Mouse (Mus musculus) limb, embryonic 12.5 days (tissue): ENCODE results near the gene Flna. TPM values are rescaled to one million over a fixed set of nuclear protein-coding genes. Genes with fewer than 3 reads are reported as not detected.
"Not testable (repeated sequence)": the region's sequence is repeated elsewhere in the genome, so short reads cannot be mapped to it uniquely, and the experiment has no call there.

Source experiments
- ATAC-seq: fragments of 200-750 bp; cut with Nextera tagmentation; 2 replicates; pipeline ENCODE4 v1.8.0; 2017; ENCODE audit warnings: low read depth, moderate TSS enrichment; ENCODE audit not compliant: insufficient number of reproducible peaks, insufficient read depth, low FRiP score, low TSS enrichment
- H3K27ac ChIP-seq: fragments of 300-500 bp; sonication (generic); 2 replicates; pipeline ENCODE4 v1.5.1; 2016; ENCODE audit warnings: mild to moderate bottlenecking, moderate library complexity
- H3K27me3 ChIP-seq: fragments of 300-500 bp; sonication (generic); 2 replicates; pipeline ENCODE4 v1.6.1; 2016; ENCODE audit warnings: mild to moderate bottlenecking, moderate library complexity
- H3K36me3 ChIP-seq: fragments of 300-500 bp; sonication (generic); 2 replicates; pipeline ENCODE4 v1.6.1; 2016; ENCODE audit warnings: mild to moderate bottlenecking, moderate library complexity
- H3K4me1 ChIP-seq: fragments of 300-500 bp; sonication (generic); replicated peaks from 2 replicates; pipeline ENCODE4 v1.6.1; 2016
- H3K4me2 ChIP-seq: fragments of 300-500 bp; sonication (generic); 2 replicates; pipeline ENCODE4 v1.6.1; 2016; ENCODE audit warnings: mild to moderate bottlenecking, moderate library complexity
- H3K4me3 ChIP-seq: fragments of 300-500 bp; sonication (generic); replicated peaks from 2 replicates; pipeline ENCODE4 v1.5.1; 2016; ENCODE audit warnings: mild to moderate bottlenecking
- H3K9ac ChIP-seq: fragments of 300-500 bp; sonication (generic); replicated peaks from 2 replicates; pipeline ENCODE4 v1.6.1; 2016; ENCODE audit warnings: mild to moderate bottlenecking, moderate library complexity
- H3K9me3 ChIP-seq: fragments of 300-500 bp; sonication (generic); 2 replicates; pipeline ENCODE4 v1.6.1; 2016; ENCODE audit warnings: mild to moderate bottlenecking, moderate library complexity
- WGBS: fragments of 180-500 bp; shearing (Covaris S2); methylation state at CpG from one replicate; pipeline ENCODE4 v1.1.7; 2016; 5-methylcytosine and 5-hydroxymethylcytosine counted together
- polyA plus RNA-seq: library from polyadenylated mRNA; unstranded; fragments of >200 nt; fragmentation: Nextera tagmentation; extraction: Ambion mirVana; gene quantifications from 2 replicates; pipeline ENCODE4 v1.2.1, GENCODE M21; 2016

The Flna gene
- polyA plus RNA-seq, 1 experiment from 2014 or later: 311 TPM

GRCm38 (mm10) chrX:74246213-74246681, 3.4 kb downstream of the Flna start:
- Histone ChIP-seq H3K27ac (peak overlapping the region; percentile 91), H3K4me3 (peak overlapping the region; percentile 57), H3K9ac (peak overlapping the region; percentile 80), H3K27me3 (no peaks in the 10 kb centered on the region), H3K36me3 (peaks cover 23% of the 10 kb centered on the region), H3K4me1 (peaks cover 11% of the 10 kb centered on the region; the same call in 1 of the 2 replicates), H3K9me3 (no peaks in the 10 kb centered on the region), H3K4me2 (peak overlapping the region; percentile 63)
- ATAC-seq: peak; percentile 78
- WGBS: 18% methylated on average over 38 of the region's 38 CpGs

GRCm38 (mm10) chrX:74245687-74246086, 3.9 kb downstream of the Flna start:
- WGBS: 25% methylated on average over 21 of the region's 21 CpGs
- H3K9ac ChIP-seq: peak overlapping the region; percentile 80
- H3K27me3 ChIP-seq: no peaks in the 10 kb centered on the region
- H3K27ac ChIP-seq: peak overlapping the region; percentile 91
- peaks cover 29% of the 10 kb centered on the region for H3K36me3 ChIP-seq
- peak overlapping the region; percentile 63 for H3K4me2 ChIP-seq
- H3K4me3 ChIP-seq: peak overlapping the region; percentile 57
- no peak for ATAC-seq
- H3K4me1 ChIP-seq: peaks cover 11% of the 10 kb centered on the region; the same call in 1 of the 2 replicates
- H3K9me3 ChIP-seq: no peaks in the 10 kb centered on the region

- ATAC-seq: no peak
- H3K27ac ChIP-seq: peak overlapping the region; percentile 91
- H3K27me3 ChIP-seq: no peaks in the 10 kb centered on the region
These were observed 4.5 kb downstream of the Flna start for GRCm38 (mm10) chrX:74245107-74245506.

GRCm38 (mm10) chrX:74244614-74245083, 5.0 kb downstream of the Flna start:
- H3K27ac ChIP-seq: peak overlapping the region; percentile 91
- H3K4me2 ChIP-seq: peak overlapping the region; percentile 63
- H3K36me3 ChIP-seq: peaks cover 39% of the 10 kb centered on the region
- H3K4me1 ChIP-seq: peaks cover 11% of the 10 kb centered on the region; the same call in 1 of the 2 replicates
- peak overlapping the region; percentile 57 for H3K4me3 ChIP-seq
- WGBS: 50% methylated on average over 3 of the region's 3 CpGs
- no peaks in the 10 kb centered on the region for H3K9me3 ChIP-seq
- peak; percentile 60 for ATAC-seq
- H3K27me3 ChIP-seq: no peaks in the 10 kb centered on the region
- H3K9ac ChIP-seq: peak overlapping the region; percentile 80

More at GRCm38 (mm10) chrX:74245107-74245506, 4.5 kb downstream of the Flna start:
- H3K9me3 ChIP-seq: no peaks in the 10 kb centered on the region
- H3K36me3 ChIP-seq: peaks cover 35% of the 10 kb centered on the region
- peaks cover 11% of the 10 kb centered on the region; the same call in 1 of the 2 replicates for H3K4me1 ChIP-seq
- peak overlapping the region; percentile 63 for H3K4me2 ChIP-seq
- peak overlapping the region; percentile 80 for H3K9ac ChIP-seq
- H3K4me3 ChIP-seq: peak overlapping the region; percentile 57
- 28% methylated on average over 1 of the region's 1 CpGs for WGBS

- no peak overlapping the region for H3K27ac ChIP-seq
- H3K27me3 ChIP-seq: no peaks in the 10 kb centered on the region
- peaks cover 9% of the 10 kb centered on the region; the same call in 1 of the 2 replicates for H3K4me1 ChIP-seq
- peak overlapping the region; percentile 57 for H3K4me3 ChIP-seq
- no peaks in the 10 kb centered on the region for H3K9me3 ChIP-seq
- H3K4me2 ChIP-seq: peak overlapping the region; percentile 63
- peaks cover 48% of the 10 kb centered on the region for H3K36me3 ChIP-seq
- H3K9ac ChIP-seq: peak overlapping the region; percentile 80
- no peak for ATAC-seq
- 72% methylated on average over 3 of the region's 3 CpGs for WGBS
These were observed 5.8 kb downstream of the Flna start for GRCm38 (mm10) chrX:74243807-74244206.

- Histone ChIP-seq H3K9me3 (no peaks in the 10 kb centered on the region), H3K4me3 (peak overlapping the region; percentile 57), H3K27me3 (no peaks in the 10 kb centered on the region), H3K27ac (no peak overlapping the region), H3K4me2 (peak overlapping the region; percentile 63), H3K36me3 (peaks cover 52% of the 10 kb centered on the region), H3K9ac (no peak overlapping the region; the same call in 1 of the 2 replicates), H3K4me1 (peaks cover 9% of the 10 kb centered on the region; the same call in 1 of the 2 replicates)
- WGBS: 95% methylated on average over 2 of the region's 2 CpGs
- no peak for ATAC-seq
These were observed 6.2 kb downstream of the Flna start for GRCm38 (mm10) chrX:74243396-74243795.

- H3K27me3 ChIP-seq: no peaks in the 10 kb centered on the region
- no peak overlapping the region for H3K4me2 ChIP-seq
- H3K36me3 ChIP-seq: peaks cover 79% of the 10 kb centered on the region
- 100% methylated on average over 4 of the region's 4 CpGs for WGBS
- no peak for ATAC-seq
- H3K4me1 ChIP-seq: peaks cover 9% of the 10 kb centered on the region; the same call in 1 of the 2 replicates
- H3K27ac ChIP-seq: no peak overlapping the region
- no peak overlapping the region for H3K4me3 ChIP-seq
- no peak overlapping the region for H3K9ac ChIP-seq
- no peaks in the 10 kb centered on the region for H3K9me3 ChIP-seq
These were observed 9.3 kb downstream of the Flna start for GRCm38 (mm10) chrX:74240332-74240731.

GRCm38 (mm10) chrX:74233196-74233595, 16.4 kb downstream of the Flna start:
- ATAC-seq: no peak

GRCm38 (mm10) chrX:74230038-74230437, 19.6 kb downstream of the Flna start:
- WGBS: 64% methylated on average over 1 of the region's 1 CpGs

More at GRCm38 (mm10) chrX:74233196-74233595, 16.4 kb downstream of the Flna start:
- 88% methylated on average over 5 of the region's 5 CpGs for WGBS
- Histone ChIP-seq H3K4me3 (no peak overlapping the region), H3K9ac (no peak overlapping the region), H3K4me2 (no peak overlapping the region), H3K9me3 (no peaks in the 10 kb centered on the region), H3K4me1 (no peaks in the 10 kb centered on the region), H3K36me3 (peaks cover 97% of the 10 kb centered on the region), H3K27ac (no peak overlapping the region), H3K27me3 (no peaks in the 10 kb centered on the region)

GRCm38 (mm10) chrX:74220099-74220498, 29.5 kb downstream of the Flna start:
- H3K4me2 ChIP-seq, H3K27ac ChIP-seq, H3K9ac ChIP-seq, H3K4me1 ChIP-seq, H3K9me3 ChIP-seq, H3K27me3 ChIP-seq, H3K4me3 ChIP-seq, ATAC-seq: not testable (repeated sequence)
- peaks cover 22% of the 10 kb centered on the region for H3K36me3 ChIP-seq
- 59% methylated on average over 1 of the region's 1 CpGs for WGBS

More at GRCm38 (mm10) chrX:74230038-74230437, 19.6 kb downstream of the Flna start:
- Histone ChIP-seq H3K4me1 (no peaks in the 10 kb centered on the region), H3K4me2 (no peak overlapping the region), H3K9ac (no peak overlapping the region), H3K4me3 (no peak overlapping the region), H3K9me3 (no peaks in the 10 kb centered on the region), H3K27me3 (no peaks in the 10 kb centered on the region; the same call in 1 of the 2 replicates), H3K36me3 (peaks cover 100% of the 10 kb centered on the region), H3K27ac (no peak overlapping the region)
- ATAC-seq: no peak

- ATAC-seq: no peak
- WGBS: 53% methylated on average over 13 of the region's 13 CpGs
- Histone ChIP-seq H3K36me3 (peaks cover 15% of the 10 kb centered on the region), H3K4me3 (no peak overlapping the region), H3K9ac (no peak overlapping the region), H3K4me2 (no peak overlapping the region), H3K9me3 (no peaks in the 10 kb centered on the region), H3K27ac (no peak overlapping the region), H3K27me3 (no peaks in the 10 kb centered on the region), H3K4me1 (no peaks in the 10 kb centered on the region)
These were observed 30.2 kb downstream of the Flna start for GRCm38 (mm10) chrX:74219449-74219848.

GRCm38 (mm10) chrX:74218496-74218895, 31.1 kb downstream of the Flna start:
- 93% methylated on average over 4 of the region's 4 CpGs for WGBS
- no peaks in the 10 kb centered on the region for H3K4me1 ChIP-seq
- no peaks in the 10 kb centered on the region for H3K27me3 ChIP-seq
- no peak overlapping the region for H3K27ac ChIP-seq
- peaks cover 6% of the 10 kb centered on the region for H3K36me3 ChIP-seq
- no peak for ATAC-seq
- H3K4me2 ChIP-seq: no peak overlapping the region
- H3K4me3 ChIP-seq: no peak overlapping the region
- H3K9me3 ChIP-seq: no peaks in the 10 kb centered on the region
- H3K9ac ChIP-seq: no peak overlapping the region
